Mouse (Mus musculus) embryonic facial prominence, embryonic 14.5 days (tissue): ENCODE data around the gene Ran. TPM values are rescaled to one million over a fixed set of nuclear protein-coding genes. Genes with fewer than 3 reads are reported as not detected.

Experiments
- ATAC-seq: fragments of 200-750 bp; cut with Nextera tagmentation; 2 replicates; pipeline ENCODE4 v1.8.0; 2017; ENCODE audit warnings: low read depth, moderate number of reproducible peaks, moderate TSS enrichment
- DNase-seq: peaks from one replicate; pipeline ENCODE4 v3.0.0-alpha.2; 2015; ENCODE audit warnings: low spot score
- H3K27ac ChIP-seq: fragments of 300-500 bp; sonication (generic); replicated peaks from 2 replicates; pipeline ENCODE4 v1.5.1; 2014; ENCODE audit warnings: low read depth, mild to moderate bottlenecking, low read length, moderate library complexity
- H3K27me3 ChIP-seq: fragments of 300-500 bp; sonication (generic); replicated peaks from 2 replicates; pipeline ENCODE4 v1.6.1; 2014; ENCODE audit warnings: low read length; ENCODE audit not compliant: control insufficient read depth, insufficient read depth
- H3K36me3 ChIP-seq: fragments of 300-500 bp; sonication (generic); 2 replicates; pipeline ENCODE4 v1.6.1; 2014; ENCODE audit warnings: low read length, mixed read lengths; ENCODE audit not compliant: control insufficient read depth, insufficient read depth
- H3K4me1 ChIP-seq: fragments of 300-500 bp; sonication (generic); 2 replicates; pipeline ENCODE4 v1.6.1; 2014; ENCODE audit warnings: antibody characterized with exemption, low read length; ENCODE audit not compliant: control insufficient read depth, insufficient read depth
- H3K4me2 ChIP-seq: fragments of 300-500 bp; sonication (generic); 2 replicates; pipeline ENCODE4 v1.6.1; 2014; ENCODE audit warnings: low read depth, mild to moderate bottlenecking, low read length, moderate library complexity, mixed read lengths
- H3K4me3 ChIP-seq: fragments of 300-500 bp; sonication (generic); 2 replicates; pipeline ENCODE4 v1.5.1; 2014; ENCODE audit warnings: low read depth, mild to moderate bottlenecking, low read length
- H3K9ac ChIP-seq: fragments of 300-500 bp; sonication (generic); 2 replicates; pipeline ENCODE4 v1.6.1; 2014; ENCODE audit warnings: low read depth, mild to moderate bottlenecking, low read length, moderate library complexity, mixed read lengths
- H3K9me3 ChIP-seq: fragments of 300-500 bp; sonication (generic); 2 replicates; pipeline ENCODE4 v1.6.1; 2016; ENCODE audit warnings: low read length; ENCODE audit not compliant: control insufficient read depth
- WGBS: fragments of 180-500 bp; shearing (Covaris S2); extraction: QIAGEN DNeasy Blood & Tissue Kit; methylation state at CpG from one replicate; pipeline ENCODE4 v1.1.7; 2014; 5-methylcytosine and 5-hydroxymethylcytosine counted together
- polyA plus RNA-seq: library from polyadenylated mRNA; unstranded; fragments of >200 nt; fragmentation: Nextera tagmentation; extraction: Ambion mirVana; gene quantifications from 2 replicates; pipeline ENCODE4 v1.2.1, GENCODE M21; 2014

Ran gene
- polyA plus RNA-seq, 1 experiment from 2014 or later: 442 TPM

DNA sequence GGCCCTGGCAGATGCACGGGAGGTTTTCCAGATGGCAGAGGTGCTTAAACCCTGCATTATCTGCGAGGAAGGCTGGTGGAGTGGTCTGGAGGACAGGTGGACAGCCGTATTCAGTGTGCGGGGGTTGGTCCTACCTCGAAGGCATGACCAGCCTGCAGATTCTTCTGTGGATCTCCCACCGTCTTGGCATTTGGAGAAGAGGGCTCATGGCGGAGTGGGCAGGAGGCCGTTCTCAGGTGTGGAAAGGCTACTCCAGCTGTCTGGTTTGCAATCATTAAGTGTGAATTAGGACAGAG lies 43.9 kb downstream of the Ran start:
- ATAC-seq (no peak), DNase-seq (no peak)
- Histone ChIP-seq H3K27ac (no peak overlapping the region), H3K36me3 (no peaks in the 10 kb centered on the region), H3K27me3 (peaks cover 11% of the 10 kb centered on the region; the same call in 1 of the 2 replicates), H3K9ac (no peak overlapping the region), H3K9me3 (no peaks in the 10 kb centered on the region), H3K4me1 (no peaks in the 10 kb centered on the region), H3K4me2 (peak overlapping the region; percentile 50), H3K4me3 (peak overlapping the region; percentile 23; the same call in 1 of the 2 replicates)
- 42% methylated on average over 8 of the region's 8 CpGs for WGBS

- DNase-seq (no peak), ATAC-seq (no peak)
- WGBS: 72% methylated on average over 11 of the region's 11 CpGs
- Histone ChIP-seq H3K36me3 (no peaks in the 10 kb centered on the region), H3K4me2 (no peak overlapping the region), H3K4me3 (no peak overlapping the region), H3K9me3 (no peaks in the 10 kb centered on the region), H3K4me1 (no peaks in the 10 kb centered on the region), H3K9ac (no peak overlapping the region), H3K27me3 (peaks cover 11% of the 10 kb centered on the region; the same call in 1 of the 2 replicates), H3K27ac (no peak overlapping the region)
These were observed 44.3 kb downstream of the Ran start for GRCm38 (mm10) chr5:129064186-129064585.

GRCm38 (mm10) chr5:129065301-129065700 lies 45.4 kb downstream of the Ran start:
- Histone ChIP-seq H3K9me3 (no peaks in the 10 kb centered on the region), H3K27me3 (peaks cover 11% of the 10 kb centered on the region; the same call in 1 of the 2 replicates), H3K27ac (no peak overlapping the region), H3K36me3 (no peaks in the 10 kb centered on the region), H3K9ac (no peak overlapping the region), H3K4me2 (no peak overlapping the region), H3K4me3 (no peak overlapping the region), H3K4me1 (no peaks in the 10 kb centered on the region)
- WGBS: 75% methylated on average over 12 of the region's 12 CpGs
- DNase-seq (no peak), ATAC-seq (no peak)

DNA sequence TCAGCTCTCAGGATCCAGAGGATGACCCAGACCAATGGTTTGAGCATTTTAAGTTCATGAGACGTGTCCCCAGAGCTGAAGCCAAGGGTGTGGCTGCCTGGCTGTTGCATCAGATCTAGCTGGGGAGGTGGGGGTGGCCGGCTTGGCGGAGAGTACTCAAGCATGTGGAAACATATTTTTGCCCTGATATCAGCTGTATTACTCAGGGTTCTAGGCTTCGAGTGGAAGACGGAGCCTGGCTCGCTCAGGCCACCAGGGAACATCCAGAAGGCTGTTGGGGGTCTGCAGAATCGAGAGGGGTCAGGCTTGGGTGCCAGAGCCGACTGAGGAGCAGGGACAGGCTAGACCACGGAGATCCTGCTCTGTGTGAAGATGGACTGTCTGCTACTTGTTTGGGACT lies 46.1 kb downstream of the Ran start:
- ATAC-seq (no peak), DNase-seq (peak; percentile 17)
- H3K9me3 ChIP-seq: no peaks in the 10 kb centered on the region
- H3K9ac ChIP-seq: no peak overlapping the region
- WGBS: 77% methylated on average over 9 of the region's 9 CpGs
- no peak overlapping the region for H3K4me2 ChIP-seq
- H3K27ac ChIP-seq: no peak overlapping the region
- no peak overlapping the region for H3K4me3 ChIP-seq
- H3K36me3 ChIP-seq: no peaks in the 10 kb centered on the region
- H3K4me1 ChIP-seq: no peaks in the 10 kb centered on the region
- H3K27me3 ChIP-seq: peaks cover 11% of the 10 kb centered on the region; the same call in 1 of the 2 replicates

DNA sequence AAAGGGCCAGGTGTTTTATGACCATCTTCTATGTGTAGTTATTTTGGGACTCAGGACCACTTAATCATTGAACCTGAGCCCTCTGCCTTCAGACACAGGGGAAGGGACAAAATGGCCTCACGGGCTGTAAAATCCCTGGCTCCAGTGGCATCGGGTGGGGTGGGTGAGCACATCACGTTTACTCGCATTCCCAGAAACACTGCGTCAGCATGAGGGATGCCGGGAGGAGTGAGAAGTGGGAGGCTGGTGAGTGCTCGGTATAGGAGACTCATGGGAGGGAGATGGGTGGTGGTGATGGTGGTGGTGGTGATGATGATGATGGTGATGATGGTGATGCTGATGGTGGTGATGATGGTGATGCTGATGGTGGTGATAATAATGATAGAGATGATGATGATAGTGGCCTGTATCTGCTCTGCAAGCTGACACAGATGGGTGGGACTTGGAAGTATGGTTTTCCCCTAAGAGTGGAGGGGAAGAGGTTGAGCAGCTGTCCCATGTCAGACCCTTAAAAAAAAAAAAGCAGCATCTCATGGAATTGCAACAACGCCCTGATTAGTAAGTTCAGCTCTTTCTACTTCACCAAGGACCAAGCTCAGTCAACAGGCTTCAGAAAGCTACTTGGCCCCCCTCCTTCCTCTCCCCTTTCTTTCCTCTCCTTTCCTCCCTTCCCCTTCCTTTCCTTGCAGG lies 46.8 kb downstream of the Ran start:
- no peak overlapping the region for H3K27ac ChIP-seq
- ATAC-seq (no peak), DNase-seq (no peak)
- H3K27me3 ChIP-seq: peaks cover 11% of the 10 kb centered on the region; the same call in 1 of the 2 replicates
- H3K4me2 ChIP-seq: no peak overlapping the region
- 87% methylated on average over 8 of the region's 8 CpGs for WGBS
- no peak overlapping the region for H3K9ac ChIP-seq
- no peak overlapping the region for H3K4me3 ChIP-seq
- no peaks in the 10 kb centered on the region for H3K4me1 ChIP-seq
- H3K36me3 ChIP-seq: no peaks in the 10 kb centered on the region
- H3K9me3 ChIP-seq: no peaks in the 10 kb centered on the region

GRCm38 (mm10) chr5:129067231-129067834 lies 47.5 kb downstream of the Ran start:
- 69% methylated on average over 13 of the region's 13 CpGs for WGBS
- H3K4me2 ChIP-seq: no peak overlapping the region
- no peaks in the 10 kb centered on the region for H3K9me3 ChIP-seq
- H3K27ac ChIP-seq: no peak overlapping the region
- ATAC-seq: no peak
- no peaks in the 10 kb centered on the region for H3K36me3 ChIP-seq
- no peak for DNase-seq
- H3K27me3 ChIP-seq: peaks cover 5% of the 10 kb centered on the region; the same call in 1 of the 2 replicates
- H3K4me3 ChIP-seq: no peak overlapping the region
- no peaks in the 10 kb centered on the region for H3K4me1 ChIP-seq
- H3K9ac ChIP-seq: no peak overlapping the region

DNA sequence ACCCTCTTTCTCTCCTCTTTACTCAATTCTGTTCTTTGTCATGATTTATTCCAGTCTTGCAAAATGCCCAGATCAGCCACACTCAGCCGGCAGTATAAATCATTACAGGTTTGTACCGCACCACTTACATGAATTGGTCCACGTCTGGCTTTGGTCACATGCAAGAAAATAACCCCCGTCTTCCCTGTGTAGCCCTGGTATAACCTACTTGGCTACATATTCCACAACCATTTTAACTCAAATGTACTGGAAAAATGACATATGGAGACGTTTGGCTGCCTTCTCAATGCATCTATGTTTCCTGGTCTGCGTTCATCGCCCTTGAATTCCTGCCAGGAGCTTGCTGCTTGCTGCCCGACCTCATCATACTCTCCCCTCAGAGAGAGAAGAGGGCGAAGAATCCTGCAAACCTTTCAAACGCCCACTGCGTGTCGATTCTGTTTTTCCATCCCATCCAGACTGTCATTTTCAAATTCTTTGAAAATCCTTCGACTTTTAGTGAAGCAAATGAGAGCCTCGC lies 52.0 kb downstream of the Ran start:
- ATAC-seq (peak; percentile 9; the same call in 1 of the 2 replicates), DNase-seq (peak; percentile 55)
- Histone ChIP-seq H3K9ac (no peak overlapping the region), H3K4me2 (no peak overlapping the region), H3K27ac (0 out of 2 replicates have a peak overlapping the region, but pooled peaks have one; percentile 33), H3K4me1 (no peaks in the 10 kb centered on the region), H3K36me3 (no peaks in the 10 kb centered on the region), H3K9me3 (no peaks in the 10 kb centered on the region), H3K27me3 (no peaks in the 10 kb centered on the region), H3K4me3 (no peak overlapping the region)
- WGBS: 60% methylated on average over 14 of the region's 14 CpGs

GRCm38 (mm10) chr5:129073404-129073803 lies 53.5 kb downstream of the Ran start:
- H3K9ac ChIP-seq: no peak overlapping the region
- no peak overlapping the region for H3K4me2 ChIP-seq
- WGBS: 77% methylated on average over 6 of the region's 6 CpGs
- no peaks in the 10 kb centered on the region for H3K4me1 ChIP-seq
- H3K9me3 ChIP-seq: no peaks in the 10 kb centered on the region
- no peak overlapping the region for H3K4me3 ChIP-seq
- ATAC-seq (no peak), DNase-seq (no peak)
- no peak overlapping the region for H3K27ac ChIP-seq
- no peaks in the 10 kb centered on the region for H3K36me3 ChIP-seq
- no peaks in the 10 kb centered on the region for H3K27me3 ChIP-seq
